Mouse (Mus musculus) embryonic fibroblast, embryonic 13.5 days (primary cell): ENCODE data around the gene Cfb.

Experiments used
- CTCF ChIP-seq: IDR thresholded peaks from 2 replicates; pipeline ENCODE4 v1.5.1; 2011; ENCODE audit warnings: mild to moderate bottlenecking, control low read depth, low read length, moderate library complexity, borderline replicate concordance; ENCODE audit not compliant: insufficient read depth
- POLR2A ChIP-seq: IDR thresholded peaks from 2 replicates; pipeline ENCODE4 v1.6.1; 2011; ENCODE audit warnings: low read depth, mild to moderate bottlenecking, control low read depth, low read length, moderate library complexity

- TF ChIP-seq POLR2A, result no peak
- TF ChIP-seq CTCF, result no peak
Measured at GRCm38 (mm10) chr17:34836155-34836855, 26.0 kb downstream of the Cfb start.
